Mouse (Mus musculus): ENCODE data around the gene Jund.

GRCm38 (mm10) chr8:70687576-70687975 lies 11.2 kb upstream of the Jund start:
- TF ChIP-seq MYOD1 (IDR thresholded peaks at IDR 0.05; ENCODE audit: control insufficient read depth in 1 of 3, insufficient read length in 2 of 3, low read depth in 2 of 3) (no peak), MAX (IDR thresholded peaks at IDR 0.05; ENCODE audit: low read depth) (no peak), POLR2A (IDR thresholded peaks at IDR 0.05; ENCODE audit: insufficient read length, low read depth) (no peak)
